Mouse (Mus musculus): ENCODE results near the gene Gm20388.

DNA sequence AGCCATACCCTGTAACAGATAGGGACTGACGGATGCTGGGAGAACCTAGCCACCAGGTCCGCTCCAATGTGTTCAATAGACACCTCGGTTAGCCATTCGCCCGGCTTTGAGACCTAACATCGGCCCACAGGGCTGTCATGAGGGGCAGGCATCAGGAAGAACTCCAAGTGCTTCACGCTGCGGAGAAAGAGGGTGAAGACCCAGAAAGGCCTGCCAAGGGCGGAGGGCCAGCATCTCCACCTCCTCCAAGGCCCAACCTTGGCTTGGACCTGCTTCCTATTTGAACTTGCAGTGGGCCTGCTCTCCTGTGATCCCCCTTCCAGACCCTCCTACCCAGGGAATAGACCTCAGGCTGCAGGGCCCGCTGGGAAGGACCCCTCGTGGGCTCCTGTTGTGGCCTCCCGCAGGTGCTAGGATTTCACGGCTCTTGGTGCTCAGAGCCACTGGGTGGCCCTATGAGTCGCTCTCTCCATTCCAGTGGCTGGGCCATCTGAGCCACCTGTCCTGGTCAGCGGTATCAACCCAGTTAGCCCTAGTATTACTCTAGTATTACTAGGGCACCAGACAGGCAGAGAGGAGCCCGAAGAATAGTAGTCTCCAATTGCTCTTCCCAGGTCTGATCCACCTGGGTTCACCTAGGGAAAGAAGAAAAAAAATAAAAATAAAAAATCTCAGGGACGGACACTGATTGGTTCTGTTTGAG lies 279.6 kb downstream of the Gm20388 start:
- TF ChIP-seq CTCF (IDR thresholded peaks at IDR 0.05; ENCODE audit: low read depth, low read length) (no peak), TAL1 (conservative IDR thresholded peaks at IDR 0.05; ENCODE audit: low read depth, low read length) (no peak), GATA2 (IDR thresholded peaks at IDR 0.05; ENCODE audit: borderline replicate concordance, low read depth, low read length) (no peak), POLR2AphosphoS5 (IDR thresholded peaks at IDR 0.05; ENCODE audit: insufficient replicate concordance, low read depth, low read length) (no peak), GATA1 (IDR thresholded peaks at IDR 0.05; ENCODE audit: borderline replicate concordance, low read length) (no peak)

All from G1E (cell line).